Mouse (Mus musculus): ENCODE measurements around the gene Aagab.

DNA sequence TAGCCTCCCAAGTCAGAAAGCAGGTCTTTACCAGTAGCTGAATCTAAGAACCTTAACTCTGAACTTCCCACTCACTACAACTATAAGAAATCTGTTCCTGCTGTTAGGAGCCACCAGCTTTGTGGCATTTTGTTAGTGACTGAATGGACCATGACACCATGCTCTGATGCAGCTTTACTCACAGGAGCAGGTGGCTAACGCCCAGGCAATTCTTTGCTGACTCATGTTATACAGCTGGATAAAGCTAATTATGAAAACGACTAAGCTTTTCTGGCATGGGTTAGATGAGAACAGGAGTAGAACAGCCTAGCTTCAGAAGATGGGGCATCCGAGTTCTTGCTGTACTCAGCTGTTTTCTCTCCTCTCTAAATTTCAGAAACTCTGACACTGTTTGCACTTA is 48.8 kb upstream of the Aagab start:
- no peak for TF ChIP-seq CTCF (IDR thresholded peaks at IDR 0.05; ENCODE audit: borderline replicate concordance, control insufficient read depth, extremely low read depth, insufficient read depth, low read length, poor library complexity)
- TF ChIP-seq POLR2A (IDR thresholded peaks at IDR 0.05; ENCODE audit: control insufficient read depth, extremely low read depth, insufficient read depth, low read length, poor library complexity), result no peak
